Mouse (Mus musculus) regulatory T cell (primary cell): ENCODE data around the gene Cd4.

ENCODE experiments used
- in situ Hi-C: fragments of 300-600 bp; cut with MboI, MseI; formaldehyde crosslinking; loops from one replicate; pipeline ENCODE4 v1.15.1; 2025; ENCODE audit warnings: high pct_unique_total_duplicates

Cd4 gene

DNA sequence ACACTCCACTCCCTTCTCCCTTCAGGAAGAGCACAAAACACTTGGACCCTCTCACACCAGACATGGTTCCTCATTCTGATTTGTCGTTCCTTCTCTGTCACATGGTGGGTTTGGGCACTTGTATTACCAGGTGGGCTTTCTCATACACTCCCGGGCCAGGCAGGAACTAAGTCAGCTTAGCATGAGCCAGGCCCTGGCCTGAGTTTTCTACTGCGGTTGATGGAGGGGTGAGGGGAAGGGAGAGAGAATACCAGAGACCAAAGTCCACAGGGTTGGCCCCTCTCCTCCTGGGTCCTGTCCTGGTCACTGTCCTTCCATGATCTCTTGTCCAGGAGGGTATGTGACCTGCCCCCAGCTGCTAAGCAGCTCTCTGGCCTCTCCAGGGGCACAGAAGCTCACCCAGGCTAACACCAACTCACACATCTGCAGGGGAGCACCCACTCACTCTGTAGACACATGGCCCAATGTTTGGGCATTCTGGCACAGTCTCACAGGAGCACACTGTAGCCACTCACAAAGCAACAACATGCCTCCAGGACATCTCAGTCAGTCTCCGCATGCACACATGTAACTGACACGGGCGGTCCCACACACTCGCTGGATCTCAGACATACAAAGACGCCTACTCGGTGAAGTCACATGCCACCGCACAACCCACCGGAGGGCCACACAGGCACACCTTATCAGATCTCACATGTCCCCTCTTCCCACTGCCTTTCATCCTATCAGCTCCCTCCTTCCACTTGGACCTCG, 28.1 kb upstream of the Cd4 start:
- in situ Hi-C loops = loop anchor here (10.0 kb wide), 1 partner anchor 509 kb away; no protein-coding TSS in a partner anchor

DNA sequence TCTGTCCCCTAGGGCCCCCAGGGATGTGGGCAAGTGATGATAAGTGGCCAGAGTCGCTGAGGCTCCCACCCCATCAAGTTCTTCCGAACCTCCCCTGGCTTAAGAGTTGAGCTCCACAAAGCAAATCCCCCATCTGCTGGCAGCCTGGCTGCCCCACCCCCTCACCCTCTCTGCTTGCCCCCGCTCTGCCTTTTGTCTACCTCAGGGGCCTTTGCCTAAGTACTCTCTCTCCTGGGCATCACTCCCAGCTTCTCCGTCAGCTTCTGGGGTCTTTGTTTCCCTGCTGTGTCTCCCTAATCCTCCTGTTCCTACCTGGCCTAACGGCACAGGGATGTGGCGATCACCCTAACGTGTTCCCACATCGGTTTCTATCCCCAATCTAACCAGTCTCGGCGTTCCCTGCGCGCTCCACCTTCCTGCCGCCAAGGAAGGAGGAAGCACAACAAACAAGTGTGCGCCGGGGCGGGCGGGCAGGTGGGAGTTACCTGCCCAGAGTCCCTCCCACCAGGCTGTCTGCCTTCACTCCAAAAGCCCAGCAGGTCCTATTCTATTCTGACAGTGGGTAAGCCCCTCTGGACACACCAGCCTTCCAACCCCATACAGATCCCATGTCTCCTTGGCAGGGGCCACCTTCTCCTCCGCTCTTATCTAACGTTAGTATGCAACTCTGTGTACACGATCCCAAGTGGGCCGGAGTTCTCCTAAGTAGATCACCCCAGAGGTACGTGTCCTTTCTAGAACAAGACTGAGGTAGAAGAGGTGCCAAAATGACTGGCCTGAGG, 27.3 kb upstream of the Cd4 start:
- in situ Hi-C loops = loop anchor here (10.0 kb wide), 1 partner anchor 509 kb away; no protein-coding TSS in a partner anchor

DNA sequence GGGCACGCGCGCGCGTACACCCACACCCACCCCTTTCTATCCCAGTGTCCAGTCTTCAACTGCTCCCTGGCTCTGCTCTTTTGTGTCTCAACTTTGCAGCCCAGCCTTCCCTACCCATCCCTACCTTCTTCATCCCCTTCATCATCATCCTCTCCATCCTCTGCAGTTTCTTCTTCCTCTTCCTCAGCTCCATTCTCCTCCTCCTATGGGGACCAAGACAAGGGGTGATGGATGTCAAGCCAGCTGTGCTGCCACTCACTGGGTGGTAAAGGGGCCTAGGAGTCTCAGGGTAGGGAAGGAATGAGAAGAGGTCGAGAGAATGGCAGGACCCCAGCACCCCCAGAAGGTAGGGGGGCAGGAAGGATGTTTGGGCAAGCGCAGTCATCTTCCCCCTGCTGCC, 26.5 kb upstream of the Cd4 start:
- in situ Hi-C loops = loop anchor here (10.0 kb wide), 1 partner anchor 510 kb away; no protein-coding TSS in a partner anchor

DNA sequence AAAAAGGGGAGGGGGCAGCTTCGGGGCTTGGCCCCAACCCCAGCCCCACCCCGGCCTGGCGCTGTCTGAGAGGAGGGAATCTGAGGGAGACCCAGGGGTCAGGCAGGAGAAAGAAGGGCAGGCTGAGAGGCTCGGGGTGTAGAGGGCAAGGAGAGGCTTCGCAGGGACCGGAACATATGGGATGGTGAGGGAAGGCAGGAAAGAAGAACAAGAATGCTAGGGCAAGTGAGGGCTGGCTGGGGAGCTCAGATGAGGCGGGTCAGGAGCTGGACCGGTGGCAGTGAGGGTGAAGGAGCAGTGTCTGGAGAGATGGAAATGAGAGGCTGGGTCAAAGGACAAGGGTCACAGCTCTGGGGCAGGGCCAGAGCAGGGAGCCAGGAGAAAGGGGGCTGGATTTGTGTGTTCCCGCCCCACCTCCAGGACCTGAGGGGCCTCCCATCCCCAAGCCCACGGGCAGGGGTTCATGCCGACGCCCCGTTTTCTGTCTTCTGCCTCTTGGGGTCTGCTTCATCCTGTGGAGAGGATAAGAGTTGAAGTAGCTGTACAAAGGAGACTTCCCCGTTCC, 25.8 kb upstream of the Cd4 start:
- in situ Hi-C loops = loop anchor here (10.0 kb wide), 1 partner anchor 511 kb away; no protein-coding TSS in a partner anchor

DNA sequence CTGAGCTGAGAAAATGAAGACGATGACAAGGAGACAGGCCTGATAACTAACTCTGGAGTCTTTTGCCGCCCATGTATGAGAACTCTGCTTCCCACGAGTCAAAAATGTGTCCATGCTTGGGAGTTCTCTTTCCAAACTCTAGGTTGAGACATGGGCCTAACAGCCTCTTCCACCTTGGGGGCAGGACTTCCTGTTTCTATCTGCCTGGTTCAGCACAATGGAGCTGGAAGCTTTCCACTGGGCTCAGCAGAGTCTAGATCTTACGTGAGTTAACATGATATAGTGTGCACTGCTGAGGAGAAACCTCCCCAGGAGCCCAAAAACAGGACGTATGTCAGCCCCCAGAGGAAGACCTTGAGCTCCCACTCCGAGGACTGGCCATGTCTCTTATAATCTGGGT, 25.2 kb upstream of the Cd4 start:
- in situ Hi-C loops = loop anchor here (10.0 kb wide), 1 partner anchor 512 kb away; no protein-coding TSS in a partner anchor

DNA sequence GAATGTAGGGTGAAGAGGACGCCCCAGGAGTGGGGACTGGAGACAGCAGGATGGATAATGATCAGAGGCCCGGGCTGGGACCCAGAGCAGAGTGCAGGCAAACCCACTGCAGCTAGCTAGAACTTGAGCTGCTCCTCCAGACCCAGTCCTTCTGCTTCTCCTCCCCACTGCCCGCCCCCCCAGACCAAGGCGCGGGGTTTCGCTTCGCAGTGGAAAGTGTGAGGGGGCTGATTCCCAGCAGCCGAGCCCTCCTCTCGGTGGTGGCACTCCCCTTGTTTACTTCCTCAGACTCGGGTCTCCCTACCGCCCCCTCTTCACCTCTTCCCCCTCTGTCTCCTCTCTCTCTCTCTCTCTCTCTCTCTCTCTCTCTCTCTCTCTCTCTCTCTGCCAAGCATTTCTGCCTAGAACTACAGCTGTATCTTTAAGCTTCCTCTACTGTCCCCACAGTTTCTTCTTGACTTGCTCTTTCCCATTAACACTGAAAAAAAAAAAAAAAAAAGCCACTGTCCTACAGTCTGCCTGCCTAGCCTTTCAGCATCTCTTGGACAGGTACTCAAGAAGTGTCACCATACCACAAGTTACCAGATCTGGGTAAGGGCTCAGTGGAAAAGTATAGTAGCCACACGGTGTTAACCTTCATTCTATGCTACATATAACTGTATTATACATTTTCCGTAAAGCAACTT, 23.7 kb upstream of the Cd4 start, which contains the start of gene Lag3:
Gene Lag3, minus strand, starts transcription at position 173 of the 686 bp plus-strand sequence.
- in situ Hi-C loops = loop anchor here (10.0 kb wide), 1 partner anchor 513 kb away; no protein-coding TSS in a partner anchor

DNA sequence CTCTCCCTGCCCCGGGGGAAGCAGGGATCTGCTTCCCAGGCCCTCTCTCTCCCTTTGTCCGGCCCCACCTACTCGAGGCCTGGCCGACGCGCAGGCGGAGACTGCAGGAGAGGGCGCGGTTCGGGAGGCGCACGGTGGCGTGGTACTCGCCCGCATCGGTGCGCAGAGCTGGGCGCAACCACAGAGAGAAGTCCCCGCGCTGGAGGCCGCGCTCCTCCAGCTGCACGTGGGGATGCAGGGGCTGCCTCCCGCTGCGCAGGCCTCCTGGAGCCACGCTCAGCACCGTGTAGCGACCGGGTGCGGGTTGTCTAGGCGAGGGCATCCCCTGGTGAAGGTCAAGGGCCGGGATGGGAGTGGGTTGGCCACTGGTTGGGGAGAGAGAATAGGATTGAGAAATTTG, 22.0 kb upstream of the Cd4 start:
- in situ Hi-C loops = loop anchor here (10.0 kb wide), 1 partner anchor 515 kb away; no protein-coding TSS in a partner anchor

DNA sequence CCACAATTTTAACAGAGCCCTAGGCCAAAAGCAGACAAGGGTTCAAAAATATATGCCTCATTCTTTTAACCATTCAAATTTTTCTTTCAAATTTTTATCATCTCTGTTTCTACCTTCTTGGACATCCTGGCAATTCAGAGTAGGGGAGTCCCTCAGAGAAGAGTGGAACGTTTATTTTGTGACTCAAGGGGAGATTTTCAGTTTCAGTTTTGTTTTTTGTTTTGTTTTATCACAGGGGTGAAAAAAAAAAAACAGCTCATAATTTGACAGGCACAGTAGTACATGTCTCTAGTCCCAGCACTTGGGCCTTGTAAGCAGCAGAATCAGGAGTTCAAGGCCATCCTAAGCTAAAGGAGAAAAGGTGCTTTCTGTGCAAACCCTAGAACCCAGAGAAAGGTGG, 19.7 kb upstream of the Cd4 start:
- in situ Hi-C loops = no loop called here

DNA sequence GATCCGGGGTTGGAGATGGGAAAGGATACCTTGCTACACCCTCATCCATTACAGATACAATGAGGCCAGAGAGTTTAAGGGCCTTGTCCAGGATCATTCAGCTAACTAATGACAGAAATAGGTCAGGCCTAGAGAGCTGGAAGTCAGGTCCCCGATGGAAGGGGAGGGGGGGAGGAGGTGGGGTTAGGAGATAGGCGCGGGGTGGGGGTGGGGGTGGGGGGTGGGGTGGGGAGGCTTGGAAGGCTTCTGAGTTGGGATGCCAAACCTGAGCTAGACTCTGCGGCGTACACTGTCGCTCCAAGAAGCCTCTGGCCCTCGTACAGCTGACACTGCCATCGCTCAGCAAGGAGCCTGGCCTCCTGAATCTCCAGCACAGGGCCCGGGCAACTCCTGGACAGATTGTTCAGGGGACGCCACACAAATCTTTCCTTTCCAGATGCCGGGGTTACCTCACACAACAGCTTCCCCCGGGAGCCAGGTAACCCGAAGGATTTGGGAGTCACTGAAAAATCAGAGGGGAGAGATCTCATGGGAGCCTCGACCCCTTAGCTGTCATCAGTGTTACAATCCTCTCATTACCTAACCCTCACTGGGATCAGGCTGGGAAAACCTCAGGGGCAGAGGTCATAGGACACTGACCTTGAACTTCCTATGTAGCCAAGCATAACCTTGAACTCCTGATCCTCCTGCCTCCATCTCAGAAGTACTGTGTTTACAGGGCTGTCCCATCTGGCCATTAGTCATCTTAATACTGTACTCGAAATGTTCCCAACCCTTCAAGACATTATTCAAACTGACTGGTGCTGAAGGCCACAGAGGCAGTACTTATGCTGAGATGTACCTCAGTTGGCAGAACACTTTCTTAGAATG, 17.2 kb upstream of the Cd4 start:
- in situ Hi-C loops = no loop called here

DNA sequence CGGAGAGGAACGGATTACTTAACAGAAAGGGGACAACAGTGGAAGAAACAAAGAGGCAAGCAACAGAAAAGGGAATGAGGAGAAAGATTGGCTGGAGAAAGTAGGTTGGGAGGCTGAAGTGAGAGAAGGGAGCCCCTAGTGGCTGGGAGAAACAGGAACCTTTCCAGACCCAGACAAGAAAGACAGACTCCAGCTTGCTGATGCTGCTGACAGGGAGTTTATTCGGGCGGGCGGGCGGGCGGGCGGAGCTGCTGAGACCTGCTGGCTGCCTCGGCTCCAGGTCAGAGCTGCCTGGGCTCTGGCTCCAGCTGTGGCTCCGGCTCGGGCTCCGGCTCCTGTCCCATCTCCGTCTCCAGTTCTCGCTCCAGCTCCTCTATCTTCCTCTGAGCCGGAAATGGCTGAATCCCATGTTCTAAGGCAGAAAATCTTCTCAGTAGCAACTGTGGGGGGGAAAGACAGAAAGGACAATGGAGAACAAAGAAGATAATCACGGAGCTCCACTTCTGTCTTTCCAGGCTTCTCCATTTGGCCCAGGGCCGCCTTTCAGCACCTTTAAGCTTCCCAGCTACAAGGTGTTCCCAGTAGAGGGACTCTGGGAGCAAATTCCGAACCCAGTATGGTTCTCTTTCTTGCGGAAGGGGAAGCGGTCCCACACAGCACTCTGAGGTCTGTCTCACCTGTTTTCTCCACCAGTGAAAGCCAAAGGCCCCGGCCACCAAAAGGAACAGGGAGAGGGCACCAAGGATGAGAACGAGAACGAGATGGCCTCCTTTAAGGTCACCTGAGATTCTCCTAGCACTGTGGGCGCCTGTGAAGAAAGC, 16.4 kb upstream of the Cd4 start:
- in situ Hi-C loops = no loop called here

DNA sequence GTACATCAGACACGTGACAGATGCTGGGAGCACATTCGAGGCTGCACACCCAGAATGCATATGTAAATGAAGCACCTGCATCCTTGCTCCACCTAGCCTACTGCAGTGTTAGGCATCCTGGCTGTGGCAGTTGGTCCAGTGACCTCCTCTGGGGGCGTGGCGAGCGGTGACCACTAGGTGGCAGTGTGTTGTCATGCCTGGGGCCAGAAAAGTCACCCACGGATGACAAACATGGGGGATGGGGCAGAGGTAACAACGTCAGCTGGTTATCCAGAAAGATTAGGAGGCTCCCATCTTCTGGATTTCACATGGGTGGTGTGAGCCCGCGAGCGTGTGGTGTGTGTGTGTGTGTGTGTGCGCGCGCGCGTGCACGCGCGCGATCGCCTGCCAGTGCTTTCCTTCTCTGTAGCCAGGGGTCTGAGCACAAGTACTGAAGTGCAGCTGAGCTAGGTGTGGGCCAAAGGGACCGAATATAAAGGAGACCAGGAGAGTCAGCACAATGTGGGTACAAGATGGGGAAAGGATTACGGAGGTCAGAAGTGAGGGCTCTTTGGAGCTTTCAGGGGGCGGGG, 15.6 kb upstream of the Cd4 start:
- in situ Hi-C loops = no loop called here

DNA sequence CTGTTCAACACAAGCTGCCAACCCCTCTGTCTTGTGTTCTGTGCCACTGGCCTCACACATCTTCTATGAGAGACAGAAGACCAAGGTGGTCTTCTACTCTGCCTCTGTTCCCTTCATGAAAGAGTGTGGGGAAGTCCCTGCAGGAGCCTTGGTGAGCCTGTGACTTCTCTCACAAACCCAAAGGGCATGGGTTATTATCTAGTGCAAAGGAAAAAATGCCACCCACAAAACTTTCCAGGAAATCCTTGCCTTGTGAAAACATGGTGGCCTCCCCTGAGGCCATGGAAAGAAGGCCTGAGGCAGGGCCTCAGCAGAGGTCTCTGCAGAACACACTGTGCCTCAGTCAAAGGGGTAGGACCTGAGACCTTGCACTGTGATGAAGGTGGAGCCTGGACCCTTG, 13.8 kb upstream of the Cd4 start:
- in situ Hi-C loops = no loop called here

DNA sequence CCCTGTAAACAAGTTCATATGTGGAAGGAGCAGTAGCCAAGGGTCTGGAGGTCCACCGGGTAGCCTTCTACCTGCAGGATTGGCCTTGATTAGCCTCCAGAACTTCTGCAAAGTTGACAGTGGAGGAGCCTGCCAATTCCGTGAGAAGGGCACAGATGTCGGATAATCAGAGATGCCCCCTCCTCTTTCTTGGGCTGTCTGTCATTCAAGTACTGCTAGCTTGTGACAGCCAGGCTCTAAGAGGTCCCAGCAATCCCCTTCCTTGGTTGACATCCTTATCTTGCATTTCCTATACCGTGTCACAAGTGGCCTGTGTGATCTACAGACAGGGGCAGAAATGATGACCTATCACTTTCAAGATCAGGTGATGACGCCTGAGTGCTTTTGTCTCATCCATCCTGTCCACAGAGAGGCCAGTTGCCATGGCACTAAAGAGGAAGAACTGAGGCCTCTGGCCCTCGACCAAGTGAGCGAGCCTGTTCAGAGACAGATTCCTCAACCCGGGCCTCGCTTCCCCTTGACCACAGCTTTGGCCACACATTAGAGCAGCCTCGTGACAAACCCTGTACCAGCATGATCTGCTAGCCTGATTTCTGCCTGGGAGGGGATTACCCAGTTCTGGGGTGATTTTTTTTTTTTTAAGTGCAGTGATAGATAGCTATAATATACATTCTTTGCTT, 12.9 kb upstream of the Cd4 start:
- in situ Hi-C loops = no loop called here

DNA sequence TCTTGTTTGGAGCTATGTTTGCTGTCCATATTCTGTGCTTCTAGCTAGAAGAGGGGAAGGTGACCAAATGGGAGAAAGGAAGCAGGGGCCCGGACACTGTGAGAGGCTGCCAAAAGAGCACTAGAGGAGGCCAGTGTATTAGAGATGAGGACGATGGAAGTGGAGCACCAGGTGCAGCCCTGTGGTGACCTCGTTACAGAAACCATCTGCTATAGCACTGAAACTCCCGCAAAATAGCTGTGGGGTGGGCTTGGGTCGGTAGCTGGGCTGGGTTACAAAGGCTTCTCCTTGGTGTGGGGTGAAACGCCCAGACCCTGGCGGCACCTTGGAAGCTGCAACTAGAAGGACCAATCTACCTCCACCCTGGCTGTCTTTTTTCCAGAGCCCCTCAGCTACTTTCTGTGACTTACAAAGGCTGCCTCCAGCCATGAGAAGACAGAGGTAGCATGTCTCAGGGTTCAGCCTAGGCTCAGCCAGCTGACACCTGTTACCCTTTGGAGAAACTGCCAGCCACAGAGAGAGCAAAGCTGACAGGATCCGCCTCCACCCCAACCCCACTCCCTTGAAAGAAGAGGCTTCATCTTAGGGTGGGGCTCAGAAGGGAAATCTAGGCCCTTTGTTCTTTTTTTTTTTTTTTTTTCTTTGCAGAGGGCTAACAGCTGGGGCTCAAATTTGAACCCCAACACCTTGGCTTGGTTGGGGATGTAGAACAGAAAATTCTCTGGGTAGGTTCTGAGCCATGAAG, 12.2 kb upstream of the Cd4 start:
- in situ Hi-C loops = no loop called here

DNA sequence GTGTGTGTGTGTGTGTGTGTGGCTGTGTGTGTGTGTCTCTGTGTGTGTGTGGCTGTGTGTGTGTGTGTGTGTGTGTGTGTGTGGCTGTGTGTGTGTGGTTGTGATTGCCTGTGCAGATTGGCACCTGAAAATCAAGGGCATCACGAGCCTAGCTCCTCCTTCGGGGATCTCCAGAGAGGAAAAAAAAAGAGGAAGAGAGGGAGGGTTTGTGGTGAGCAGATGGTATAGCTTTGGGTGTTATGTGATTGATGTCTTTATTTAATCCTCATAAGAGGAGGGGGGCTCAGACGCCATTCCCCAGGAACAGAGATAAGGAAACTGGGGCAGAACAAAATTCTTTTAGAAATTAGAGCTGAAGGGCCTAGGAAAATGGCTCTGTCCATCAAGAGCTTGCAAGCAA, 10.3 kb upstream of the Cd4 start:
- in situ Hi-C loops = no loop called here

DNA sequence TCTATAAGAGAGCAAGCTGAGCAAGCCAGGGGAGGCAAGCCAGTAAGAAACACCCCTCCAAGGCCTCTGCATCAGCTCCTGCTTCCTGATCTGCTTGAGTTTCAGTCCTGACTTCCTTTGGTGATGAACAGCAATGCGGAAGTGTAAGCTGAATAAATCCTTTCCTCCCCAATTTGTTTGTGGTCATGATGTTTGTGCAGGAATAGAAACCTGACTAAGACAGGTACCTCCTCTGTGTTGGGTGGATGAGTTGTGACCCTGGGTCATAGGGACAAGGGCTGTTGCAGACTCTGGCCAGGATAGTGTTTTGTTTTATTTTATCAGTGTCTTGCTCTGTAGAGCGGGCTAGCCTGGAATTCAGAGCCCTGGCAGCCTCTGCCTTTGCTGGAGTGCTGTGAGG, 6.1 kb upstream of the Cd4 start:
- in situ Hi-C loops = loop anchor here (5.0 kb wide), 1 partner anchor 38 kb away; the partner anchor contains the start of gene Mlf2

DNA sequence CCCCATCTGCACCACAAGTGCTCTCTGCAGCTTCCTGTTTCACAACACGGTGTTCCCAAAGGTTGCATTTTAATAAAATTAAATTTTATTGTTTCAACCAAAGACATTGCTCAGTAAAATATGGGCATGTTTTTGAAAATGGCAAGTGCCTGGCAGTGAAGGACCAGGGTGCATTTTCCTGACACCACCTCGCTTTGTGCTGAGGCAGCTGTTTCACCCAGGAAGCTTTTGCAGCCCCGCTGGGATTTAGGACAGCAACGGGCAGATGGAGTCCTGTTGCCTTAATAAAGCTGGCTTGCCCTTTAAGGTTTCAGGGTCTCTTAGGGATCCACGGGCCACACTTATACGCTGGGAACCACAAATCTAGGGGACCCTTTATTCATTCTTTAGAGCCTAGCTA, 3.0 kb upstream of the Cd4 start:
- in situ Hi-C loops = loop anchor here (5.0 kb wide), 1 partner anchor 41 kb away; the partner anchor contains the start of gene Mlf2

DNA sequence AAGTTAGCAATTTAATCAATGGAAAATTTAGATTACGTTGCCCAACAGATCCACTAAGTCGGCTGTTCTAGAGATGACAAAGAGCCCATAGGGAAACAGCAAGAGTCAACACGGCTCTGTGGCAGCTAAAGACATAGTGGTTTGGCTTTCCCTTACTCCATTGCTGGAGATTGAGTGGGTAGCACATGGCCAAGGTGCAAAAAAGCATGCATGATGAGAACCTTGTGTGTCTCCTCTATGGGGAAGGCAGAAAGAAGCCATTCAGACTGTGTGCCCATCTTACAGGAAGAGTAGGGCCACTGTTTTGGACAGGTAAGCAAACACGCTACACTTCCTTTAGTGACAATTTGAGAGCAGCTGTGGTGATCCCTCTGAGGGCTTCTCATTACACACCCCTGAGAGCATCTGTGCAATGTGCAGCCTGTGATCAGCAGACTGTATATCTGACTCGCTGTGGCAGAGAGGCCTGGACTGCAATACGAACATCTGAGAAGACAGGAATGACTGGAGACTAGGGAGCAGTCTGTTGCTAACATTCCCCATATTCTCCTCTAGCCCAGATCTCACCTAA, 619 bp upstream of the Cd4 start:
- in situ Hi-C loops = no loop called here
